Mouse (Mus musculus) monocyte, adult 2 months (primary cell): ENCODE measurements around the gene St6galnac5.

Source experiments
- DNase-seq, 2 experiments: peaks; one replicate each; pipeline ENCODE4 v3.0.0; 2022; ENCODE audit warnings: low spot score in 2 of 2, low read depth in 1 of 2

St6galnac5 gene

DNA sequence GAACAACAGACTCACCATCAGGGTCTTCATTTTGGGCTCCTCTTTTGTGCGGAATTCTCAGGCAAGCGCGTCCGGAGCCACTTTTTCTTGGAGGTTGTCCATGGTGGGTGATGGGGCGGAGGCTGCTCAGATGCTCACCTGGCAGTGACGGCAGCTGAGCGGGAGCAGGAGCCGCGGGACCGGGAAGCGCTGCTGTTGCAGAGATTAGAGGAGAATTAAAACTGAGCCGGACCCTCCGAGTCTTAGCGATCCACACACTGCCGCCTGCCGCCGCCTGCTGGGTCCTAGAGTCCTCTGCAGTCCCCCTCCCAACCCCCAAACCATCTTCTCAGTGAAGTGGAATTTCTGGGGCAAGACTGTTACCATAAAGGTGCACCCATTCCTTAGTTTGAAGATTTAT is at the start of gene St6galnac5:
St6galnac5 (minus strand) TSS at position 259 of the 400 bp plus-strand sequence.
- DNase-seq = no peak

DNA sequence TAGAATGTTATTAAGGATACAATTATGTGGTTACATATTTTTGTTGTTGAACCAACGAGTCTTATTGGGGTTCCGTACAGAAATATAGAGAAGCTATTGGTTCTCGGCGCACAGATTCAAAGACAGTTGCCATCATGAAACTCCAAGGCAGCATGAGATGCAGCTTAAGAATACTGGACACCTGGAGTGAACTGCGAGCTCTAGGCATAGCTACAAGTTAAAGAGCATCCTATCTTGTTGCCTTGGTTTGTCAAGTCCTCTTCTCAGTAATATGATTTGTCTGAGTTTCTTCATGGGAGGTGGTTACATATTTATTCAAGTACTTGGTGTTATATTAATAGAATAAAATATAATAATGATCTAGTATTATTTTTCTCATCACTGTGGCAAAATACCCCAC is 48.7 kb upstream of the St6galnac5 start:
- DNase-seq = no peak

- DNase-seq = no peak
Observed at GRCm38 (mm10) chr3:153024016-153024415, 42.0 kb upstream of the St6galnac5 start.

DNA sequence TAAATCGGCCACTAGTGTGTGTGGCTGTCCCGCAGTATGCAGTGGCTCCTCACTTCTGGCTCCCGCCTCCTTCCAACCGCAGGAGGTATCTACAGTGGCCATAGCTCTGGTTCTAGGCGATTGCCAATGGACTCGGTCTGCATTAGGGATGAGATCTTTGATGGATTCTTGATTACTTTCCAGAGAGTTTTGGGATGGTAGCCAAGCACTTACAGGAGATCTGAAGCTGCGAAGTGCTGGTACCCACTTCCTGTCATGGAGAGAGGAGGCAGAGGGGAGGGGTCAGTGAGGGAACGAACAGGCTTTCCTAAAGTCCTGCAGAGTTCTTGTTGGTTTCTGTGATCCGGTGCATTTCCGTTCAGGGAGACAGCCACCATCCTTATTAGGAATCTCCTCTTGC is 36.0 kb upstream of the St6galnac5 start:
- no peak for DNase-seq

- DNase-seq = no peak
Observed at GRCm38 (mm10) chr3:153016355-153016754, 34.3 kb upstream of the St6galnac5 start.

- DNase-seq = no peak
Observed at GRCm38 (mm10) chr3:153006893-153007292, 24.8 kb upstream of the St6galnac5 start.

DNA sequence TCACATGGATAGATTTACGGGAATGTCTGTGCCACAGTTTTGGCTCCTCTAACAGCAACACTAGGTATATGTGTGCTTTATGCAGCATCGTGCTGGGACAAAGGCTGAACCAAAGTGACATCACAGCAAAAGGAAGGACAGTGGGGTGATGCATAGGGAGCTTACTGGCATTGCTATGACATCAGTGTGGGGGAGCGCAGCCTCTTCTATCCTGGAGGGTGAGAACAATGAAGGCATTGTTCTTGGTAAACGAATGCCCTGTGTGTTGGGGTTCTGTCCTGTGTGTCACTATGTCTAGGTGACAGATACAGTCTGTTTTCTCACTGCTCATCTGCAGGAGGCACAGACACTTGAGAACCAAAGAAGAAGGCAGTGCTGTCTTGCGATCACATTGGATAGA is 16.9 kb upstream of the St6galnac5 start:
- no peak for DNase-seq

- DNase-seq = no peak
Observed at GRCm38 (mm10) chr3:152998106-152998505, 16.1 kb upstream of the St6galnac5 start.

- no peak for DNase-seq
Observed at GRCm38 (mm10) chr3:152993608-152994007, 11.6 kb upstream of the St6galnac5 start.

DNA sequence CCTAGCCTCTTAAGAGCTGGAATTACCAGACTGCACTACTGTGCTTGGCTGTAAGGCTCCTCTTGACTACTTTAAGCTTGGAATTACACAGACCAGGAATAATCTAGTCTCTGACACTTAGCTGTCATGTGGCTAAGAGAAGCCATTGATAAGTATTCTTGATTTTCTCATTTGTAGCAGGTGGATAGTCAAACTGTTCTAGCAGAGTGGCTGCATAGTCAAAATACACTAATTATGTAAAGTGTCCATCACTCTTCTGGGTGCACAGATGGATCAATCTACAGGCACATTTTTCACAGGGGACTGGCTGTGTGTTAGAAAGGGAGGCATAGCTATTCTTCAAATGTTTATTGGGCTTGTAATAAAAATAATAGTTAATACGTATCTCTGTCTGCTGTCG is 8.7 kb upstream of the St6galnac5 start:
- no peak for DNase-seq

- no peak for DNase-seq
Observed at GRCm38 (mm10) chr3:152980978-152981974, 770 bp downstream of the St6galnac5 start.

DNA sequence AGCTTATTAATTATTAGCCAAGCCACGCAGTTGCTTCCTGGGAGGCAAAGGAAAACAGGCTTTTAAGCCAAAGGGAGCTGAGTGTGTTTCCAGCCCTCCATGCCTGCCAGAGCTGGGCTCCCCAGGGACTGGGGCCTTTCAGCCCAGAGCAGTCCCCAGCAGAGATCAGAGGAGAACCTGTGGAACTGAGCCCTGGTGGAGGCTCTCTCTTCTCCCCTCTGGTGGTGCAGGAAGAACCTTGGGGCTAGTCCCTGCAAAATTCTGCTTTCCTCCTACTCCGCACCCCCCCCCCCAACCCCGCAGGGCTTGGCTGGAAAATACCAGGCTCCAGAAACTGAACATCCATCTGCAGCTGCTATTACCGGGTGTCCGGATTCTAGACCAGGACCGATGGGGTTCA is 1.6 kb downstream of the St6galnac5 start:
- no peak for DNase-seq

DNA sequence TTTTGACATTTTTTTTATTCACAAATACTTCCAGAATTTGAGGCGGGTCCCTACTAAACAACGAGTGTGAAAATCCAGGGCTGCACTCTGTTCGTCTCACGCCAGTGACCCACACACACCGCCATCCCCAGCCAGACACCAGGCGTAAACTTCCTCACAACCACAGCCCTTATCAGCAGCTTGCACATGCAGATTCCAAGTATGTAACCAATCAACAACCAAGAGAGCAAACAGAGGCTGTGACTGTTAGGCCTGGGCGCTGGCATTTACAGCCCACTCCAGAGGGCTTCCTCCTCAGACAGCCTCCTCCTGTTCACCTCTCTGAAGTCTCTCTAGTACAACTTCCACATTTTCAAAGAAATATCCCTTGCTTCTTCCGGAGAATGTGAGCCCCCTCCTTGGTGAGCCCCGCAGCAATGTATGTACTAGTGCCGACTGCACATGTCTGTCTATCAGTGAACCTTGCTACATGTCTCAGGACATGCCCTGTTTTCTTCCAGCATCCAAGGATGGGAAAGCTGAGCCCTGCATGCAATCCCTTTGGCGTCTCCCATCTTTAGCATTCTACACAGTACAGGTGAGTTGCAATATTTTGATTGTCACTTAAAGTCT is 2.5 kb downstream of the St6galnac5 start:
- DNase-seq = no peak

GRCm38 (mm10) chr3:152971373-152971772 is 10.7 kb downstream of the St6galnac5 start:
- no peak for DNase-seq

- no peak for DNase-seq
Observed at GRCm38 (mm10) chr3:152969774-152970347, 12.2 kb downstream of the St6galnac5 start.

DNA sequence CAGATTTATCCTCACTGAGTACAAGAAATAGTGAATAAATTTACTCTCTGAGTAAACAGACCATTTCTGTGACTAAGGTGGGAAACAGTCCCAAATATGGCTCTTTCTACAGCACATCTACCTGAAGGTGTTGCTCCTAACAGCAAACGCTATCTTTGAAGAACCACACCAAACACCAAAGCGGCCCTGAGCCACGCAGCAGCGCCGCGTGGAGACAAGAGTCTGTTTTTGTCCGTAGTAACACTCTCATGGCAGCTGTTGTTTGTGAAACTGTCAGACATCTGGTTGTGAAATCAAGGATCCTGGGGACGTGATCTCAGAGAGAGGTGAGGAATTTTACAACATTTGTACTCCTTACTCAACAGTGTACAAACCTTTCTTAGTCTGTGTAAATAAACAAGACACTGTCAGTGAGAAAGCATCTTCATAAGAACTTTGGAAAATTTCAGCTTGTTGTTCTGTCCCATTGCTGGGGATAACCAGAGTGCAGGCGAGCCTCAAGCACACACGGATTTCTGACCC is 20.1 kb downstream of the St6galnac5 start:
- no peak for DNase-seq

DNA sequence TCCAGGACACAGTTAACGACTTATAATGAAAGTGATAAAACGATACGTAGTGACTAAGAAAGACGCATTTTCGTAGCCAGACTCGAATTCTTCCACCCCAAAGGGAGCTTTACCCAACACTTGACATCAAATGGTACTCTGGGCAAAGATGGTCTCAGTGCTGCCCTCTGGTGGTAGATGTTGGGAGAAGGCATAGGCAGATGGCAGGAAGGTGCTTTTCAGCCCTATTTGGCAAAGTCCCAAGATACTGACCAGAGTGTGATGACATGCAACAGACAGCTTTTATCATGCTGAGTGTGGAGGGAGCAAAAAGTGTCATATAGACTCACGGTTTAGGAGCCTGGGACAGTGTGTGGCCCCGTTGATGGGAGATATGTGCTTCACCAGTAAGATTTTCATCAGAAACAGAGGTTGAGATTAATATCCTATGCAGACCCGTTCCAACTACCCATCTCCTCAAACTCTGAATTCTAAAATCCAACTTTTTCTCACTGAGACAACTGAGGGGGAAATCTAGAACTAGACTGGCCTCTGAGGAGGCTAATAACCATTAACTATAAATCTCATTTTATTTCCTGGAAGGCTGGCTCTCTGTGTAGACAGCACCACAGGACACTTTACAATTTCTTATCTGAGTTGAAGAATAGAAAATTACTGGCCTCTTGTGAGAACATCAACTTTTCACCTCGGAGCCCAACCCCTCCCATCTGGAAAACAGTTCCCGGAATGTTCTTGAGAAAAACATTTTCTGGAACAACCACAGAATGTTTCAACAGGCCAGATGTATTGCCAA is 23.5 kb downstream of the St6galnac5 start:
- DNase-seq = peak in 1 of 2 experiments; percentile 6

- DNase-seq = no peak
Observed at GRCm38 (mm10) chr3:152956771-152957170, 25.3 kb downstream of the St6galnac5 start.

DNA sequence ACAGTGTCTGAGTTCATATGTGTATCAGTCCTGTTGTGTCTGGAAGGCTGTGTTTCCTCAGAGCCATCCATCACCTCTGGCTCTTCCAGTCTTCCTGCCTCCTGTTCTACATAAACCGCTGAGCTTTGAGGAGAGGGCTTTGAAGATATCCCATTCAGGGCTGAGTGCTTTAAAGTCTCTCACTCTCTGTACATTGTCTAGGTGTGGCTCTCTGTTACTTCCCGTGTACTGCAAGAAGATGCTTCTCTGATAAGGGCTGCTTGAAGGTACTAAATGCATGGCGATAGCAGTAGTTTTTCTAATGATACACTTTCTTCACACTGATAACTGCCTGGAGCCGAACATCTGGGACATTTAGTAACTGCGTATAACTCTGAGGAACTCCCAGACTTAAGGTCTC is 26.0 kb downstream of the St6galnac5 start:
- DNase-seq = no peak

- DNase-seq = no peak
Observed at GRCm38 (mm10) chr3:152951634-152952545, 30.2 kb downstream of the St6galnac5 start.
